Mouse (Mus musculus) intestine, embryonic 14.5 days (tissue): ENCODE data around the gene Kcnip2. TPM values are rescaled to one million over a fixed set of nuclear protein-coding genes. Genes with fewer than 3 reads are reported as not detected.

Experiments
- ATAC-seq: fragments of 200-750 bp; cut with Nextera tagmentation; replicated peaks from 2 replicates; pipeline ENCODE4 v1.8.0; 2017; ENCODE audit warnings: low read depth, moderate number of reproducible peaks, moderate TSS enrichment, moderate library complexity; ENCODE audit not compliant: low FRiP score, low TSS enrichment
- DNase-seq: peaks from one replicate; pipeline ENCODE4 v3.0.0-alpha.2; 2018; ENCODE audit warnings: low spot score
- H3K27ac ChIP-seq: fragments of 300-500 bp; sonication (generic); 2 replicates; pipeline ENCODE4 v1.5.1; 2014; ENCODE audit warnings: low read depth, mild to moderate bottlenecking, control low read depth
- H3K27me3 ChIP-seq: fragments of 300-500 bp; sonication (generic); replicated peaks from 2 replicates; pipeline ENCODE4 v1.6.1; 2014; ENCODE audit warnings: low read length, control low read depth; ENCODE audit not compliant: control insufficient read depth, insufficient read depth
- H3K36me3 ChIP-seq: fragments of 300-500 bp; sonication (generic); 2 replicates; pipeline ENCODE4 v1.6.1; 2014; ENCODE audit warnings: low read length, control low read depth; ENCODE audit not compliant: control insufficient read depth, insufficient read depth
- H3K4me1 ChIP-seq: fragments of 300-500 bp; sonication (generic); replicated peaks from 2 replicates; pipeline ENCODE4 v1.6.1; 2014; ENCODE audit warnings: low read length, control low read depth, mixed read lengths; ENCODE audit not compliant: control insufficient read depth, insufficient read depth
- H3K4me2 ChIP-seq: fragments of 300-500 bp; sonication (generic); 2 replicates; pipeline ENCODE4 v1.6.1; 2014; ENCODE audit warnings: low read length
- H3K4me3 ChIP-seq: fragments of 300-500 bp; sonication (generic); 2 replicates; pipeline ENCODE4 v1.5.1; 2014; ENCODE audit warnings: low read depth, low read length, control low read depth, mixed read lengths
- H3K9ac ChIP-seq: fragments of 300-500 bp; sonication (generic); 2 replicates; pipeline ENCODE4 v1.6.1; 2014; ENCODE audit warnings: mild to moderate bottlenecking, low read length
- H3K9me3 ChIP-seq: fragments of 300-500 bp; sonication (generic); 2 replicates; pipeline ENCODE4 v1.6.1; 2016; ENCODE audit warnings: low read length, control low read depth; ENCODE audit not compliant: control insufficient read depth
- WGBS: fragments of 180-500 bp; shearing (Covaris S2); extraction: QIAGEN DNeasy Blood & Tissue Kit; methylation state at CpG from one replicate; pipeline ENCODE4 v1.1.7; 2014; 5-methylcytosine and 5-hydroxymethylcytosine counted together
- polyA plus RNA-seq: library from polyadenylated mRNA; unstranded; fragments of >200 nt; fragmentation: Nextera tagmentation; extraction: Ambion mirVana; gene quantifications from 2 replicates; pipeline ENCODE4 v1.2.1, GENCODE M21; 2014

Kcnip2 gene
- polyA plus RNA-seq, 1 experiment from 2014 or later = 1.6 TPM

- H3K36me3 ChIP-seq = no peaks in the 10 kb centered on the region
- H3K9me3 ChIP-seq = no peaks in the 10 kb centered on the region
- H3K27me3 ChIP-seq = peaks cover 86% of the 10 kb centered on the region
- no peak overlapping the region for H3K9ac ChIP-seq
- H3K4me1 ChIP-seq = 0 out of 2 replicates have a peak, but pooled peaks cover 3% of the 10 kb centered on the region
- 2% methylated on average over 18 of the region's 44 CpGs for WGBS
- ATAC-seq (no peak), DNase-seq (peak; percentile 65)
- no peak overlapping the region for H3K27ac ChIP-seq
- peak overlapping the region; percentile 78 for H3K4me2 ChIP-seq
- H3K4me3 ChIP-seq = peak overlapping the region; percentile 40
Observed at GRCm38 (mm10) chr19:45742984-45743575, 72.8 kb downstream of the Kcnip2 start.

GRCm38 (mm10) chr19:45742218-45742983 lies 73.5 kb downstream of the Kcnip2 start, which contains the start of gene Fgf8:
TSS of gene Fgf8 (minus strand) at chr19:45742915.
- H3K36me3 ChIP-seq = no peaks in the 10 kb centered on the region
- H3K4me3 ChIP-seq = peak within 1 kb of the TSS; percentile 40
- DNase-seq (peak; percentile 73), ATAC-seq (no peak)
- peaks cover 93% of the 10 kb centered on the region for H3K27me3 ChIP-seq
- WGBS = under 1% methylated on average over 60 of the region's 68 CpGs
- no peaks in the 10 kb centered on the region for H3K9me3 ChIP-seq
- peaks cover 3% of the 10 kb centered on the region; the same call in 1 of the 2 replicates for H3K4me1 ChIP-seq
- peak within 1 kb of the TSS; percentile 78 for H3K4me2 ChIP-seq
- no peak within 1 kb of the TSS for H3K27ac ChIP-seq
- H3K9ac ChIP-seq = 0 out of 2 replicates have a peak within 1 kb of the TSS, but pooled peaks have one; percentile 13

Other genes with a start within 250 kb of the Kcnip2 start
- 5.2 and 6.1 TPM in 2 replicates for gene Fbxw4, start 155.7 kb downstream of the Kcnip2 start, polyA plus RNA-seq
- not detected in 2 replicates for gene Fgf8, start 73.1 kb downstream of the Kcnip2 start, polyA plus RNA-seq
- 16.3 and 16.7 TPM in 2 replicates for gene Npm3, start 66.5 kb downstream of the Kcnip2 start, polyA plus RNA-seq
- gene Mgea5, start 32.2 kb downstream of the Kcnip2 start, polyA plus RNA-seq = 55.0 and 58.9 TPM in 2 replicates
- 15.0 and 16.6 TPM in 2 replicates for gene Armh3, start 182.4 kb upstream of the Kcnip2 start, polyA plus RNA-seq
- gene Hps6, start 187.4 kb upstream of the Kcnip2 start, polyA plus RNA-seq = 4.7 and 5.2 TPM in 2 replicates
- gene Pprc1, start 228.8 kb upstream of the Kcnip2 start, polyA plus RNA-seq = 48.8 and 51.0 TPM in 2 replicates
- gene Ldb1, start 229.2 kb upstream of the Kcnip2 start, polyA plus RNA-seq = 65.6 and 74.6 TPM in 2 replicates